Mouse (Mus musculus) ES-Bruce4 (cell line): ENCODE data around the gene Kremen2. TPM values are rescaled to one million over a fixed set of nuclear protein-coding genes. Genes with fewer than 3 reads are reported as not detected.

Source experiments
- H3K27ac ChIP-seq: 2 replicates; pipeline ENCODE4 v1.5.1; 2012; ENCODE audit warnings: low read length, inconsistent platforms; ENCODE audit not compliant: insufficient read depth
- H3K27me3 ChIP-seq: 2 replicates; pipeline ENCODE4 v1.6.1; 2012; ENCODE audit warnings: mild to moderate bottlenecking, low read length, inconsistent platforms; ENCODE audit not compliant: control insufficient read depth, poor library complexity, insufficient read depth, severe bottlenecking
- H3K36me3 ChIP-seq: 2 replicates; pipeline ENCODE4 v1.6.1; 2012; ENCODE audit warnings: inconsistent platforms, mild to moderate bottlenecking, low read length, moderate library complexity; ENCODE audit not compliant: control insufficient read depth, poor library complexity, insufficient read depth, severe bottlenecking
- H3K4me1 ChIP-seq: one replicate; pipeline ENCODE4 v1.8.1; 2011; ENCODE audit warnings: low read length; ENCODE audit not compliant: control insufficient read depth, insufficient read depth
- H3K4me3 ChIP-seq: 2 replicates; pipeline ENCODE4 v1.5.1; 2011; ENCODE audit warnings: low read depth, mild to moderate bottlenecking, low read length
- H3K9ac ChIP-seq: 2 replicates; pipeline ENCODE4 v1.6.1; 2012; ENCODE audit warnings: low read depth, mild to moderate bottlenecking, inconsistent platforms; ENCODE audit not compliant: poor library complexity, severe bottlenecking
- H3K9me3 ChIP-seq: replicated peaks from 2 replicates; pipeline ENCODE4 v1.6.1; 2012; ENCODE audit warnings: mild to moderate bottlenecking, low read length, inconsistent platforms; ENCODE audit not compliant: control insufficient read depth, poor library complexity, insufficient read depth, severe bottlenecking
- CTCF ChIP-seq: IDR thresholded peaks from one replicate; pipeline ENCODE4 v1.8.1; 2011; ENCODE audit warnings: low read depth, low read length
- EP300 ChIP-seq: IDR thresholded peaks from 2 replicates; pipeline ENCODE4 v1.6.1; 2011; ENCODE audit warnings: low read depth, low read length; ENCODE audit not compliant: insufficient read depth
- POLR2A ChIP-seq: IDR thresholded peaks from one replicate; pipeline ENCODE4 v1.8.1; 2011; ENCODE audit warnings: low read length; ENCODE audit not compliant: insufficient read depth
- polyA plus RNA-seq: library from polyadenylated mRNA; stranded (reverse); fragments of >200 nt; gene quantifications from 2 replicates; pipeline ENCODE4 v1.2.4, GENCODE M21; 2011; ENCODE audit warnings: low read depth; ENCODE audit not compliant: missing spikeins, insufficient read depth, insufficient read length

The Kremen2 gene
- polyA plus RNA-seq, 1 experiment = 0.57 TPM

DNA sequence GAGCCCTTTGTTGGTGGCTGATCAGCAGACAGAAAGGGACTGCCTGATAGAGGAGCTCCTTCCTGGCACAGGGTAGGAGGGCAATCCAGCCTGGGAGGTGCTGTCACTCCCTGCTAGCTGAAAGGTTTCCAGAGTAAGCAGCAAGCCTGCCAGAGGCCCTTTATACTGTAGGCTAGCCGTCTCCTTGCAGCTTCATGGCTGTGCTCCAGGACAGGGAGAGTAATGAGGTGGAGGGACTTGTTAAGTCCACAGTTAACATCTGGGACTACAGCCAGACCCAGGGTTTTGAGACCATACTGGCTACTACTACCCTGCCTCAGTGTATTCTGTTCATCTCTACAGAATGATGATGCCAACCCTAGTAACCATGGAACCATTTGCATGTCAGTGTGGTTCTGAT is 11.3 kb downstream of the Kremen2 start:
- Histone ChIP-seq H3K9me3 (no peaks in the 10 kb centered on the region), H3K36me3 (no peaks in the 10 kb centered on the region), H3K4me1 (no peaks in the 10 kb centered on the region), H3K27ac (no peak overlapping the region), H3K27me3 (no peaks in the 10 kb centered on the region), H3K4me3 (no peak overlapping the region), H3K9ac (no peak overlapping the region)
- no peak for TF ChIP-seq CTCF
- no peak for TF ChIP-seq POLR2A
- no peak for TF ChIP-seq EP300

- H3K36me3 ChIP-seq = no peaks in the 10 kb centered on the region
These were observed 15.2 kb downstream of the Kremen2 start for GRCm38 (mm10) chr17:23730441-23730840.

GRCm38 (mm10) chr17:23726758-23727142 is 18.9 kb downstream of the Kremen2 start:
- Histone ChIP-seq H3K36me3 (no peaks in the 10 kb centered on the region), H3K27me3 (no peaks in the 10 kb centered on the region), H3K9me3 (no peaks in the 10 kb centered on the region), H3K4me3 (peak overlapping the region; percentile 79), H3K9ac (peak overlapping the region; percentile 91), H3K27ac (peak overlapping the region; percentile 2; the same call in 1 of the 2 replicates), H3K4me1 (peaks cover 2% of the 10 kb centered on the region)
- no peak for TF ChIP-seq POLR2A

More at GRCm38 (mm10) chr17:23730441-23730840, 15.2 kb downstream of the Kremen2 start:
- Histone ChIP-seq H3K4me3 (no peak overlapping the region), H3K9ac (no peak overlapping the region), H3K27ac (no peak overlapping the region), H3K9me3 (no peaks in the 10 kb centered on the region), H3K4me1 (peaks cover under 1% of the 10 kb centered on the region), H3K27me3 (no peaks in the 10 kb centered on the region)
- no peak for TF ChIP-seq CTCF

DNA sequence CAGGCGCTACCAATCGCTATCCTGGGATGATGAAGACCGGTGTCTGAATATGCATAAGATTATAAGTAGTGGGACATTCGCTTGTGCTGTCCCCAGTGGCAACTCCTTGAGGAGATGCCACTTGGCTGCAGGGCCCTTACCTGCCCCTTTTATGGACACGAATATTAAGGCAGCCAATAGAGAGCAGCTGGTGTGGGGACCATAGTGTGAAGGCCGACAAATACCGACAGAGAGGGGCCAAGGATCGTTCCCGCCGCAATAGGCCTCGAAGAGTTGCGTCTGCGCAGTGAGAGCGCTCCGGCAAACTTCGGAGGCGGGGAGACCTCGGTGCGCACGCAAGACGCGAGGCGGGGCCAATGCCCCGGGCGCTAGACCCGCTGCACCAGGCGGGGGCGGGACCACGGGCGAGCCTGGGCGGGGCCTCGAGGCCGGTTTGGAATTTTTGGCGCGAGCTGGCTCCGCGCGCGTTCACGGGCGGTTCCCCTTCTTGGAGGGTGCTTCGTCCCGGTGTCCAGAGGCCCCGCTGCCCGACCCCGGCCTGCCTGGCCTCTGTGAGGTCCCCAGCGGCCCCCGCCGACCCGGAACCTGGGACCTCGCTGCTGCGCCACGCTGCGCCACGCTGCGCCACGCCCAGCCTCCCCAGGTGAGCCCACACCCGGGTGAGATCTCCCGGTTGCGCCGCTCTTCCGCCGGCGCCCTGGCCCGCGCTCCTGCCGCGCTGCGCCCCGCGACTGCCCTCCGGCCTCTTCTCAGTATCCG is 19.5 kb downstream of the Kremen2 start, which contains the start of gene Pkmyt1:
Pkmyt1 (plus strand) TSS at position 338 of the 759 bp plus-strand sequence.
- Histone ChIP-seq H3K36me3 (no peaks in the 10 kb centered on the region), H3K4me1 (peaks cover 2% of the 10 kb centered on the region), H3K4me3 (peak within 1 kb of the TSS; percentile 83), H3K9ac (peak within 1 kb of the TSS; percentile 91), H3K27ac (peak within 1 kb of the TSS; percentile 65), H3K9me3 (no peaks in the 10 kb centered on the region), H3K27me3 (no peaks in the 10 kb centered on the region)
- TF ChIP-seq POLR2A = peak; percentile 84
- no peak for TF ChIP-seq CTCF

DNA sequence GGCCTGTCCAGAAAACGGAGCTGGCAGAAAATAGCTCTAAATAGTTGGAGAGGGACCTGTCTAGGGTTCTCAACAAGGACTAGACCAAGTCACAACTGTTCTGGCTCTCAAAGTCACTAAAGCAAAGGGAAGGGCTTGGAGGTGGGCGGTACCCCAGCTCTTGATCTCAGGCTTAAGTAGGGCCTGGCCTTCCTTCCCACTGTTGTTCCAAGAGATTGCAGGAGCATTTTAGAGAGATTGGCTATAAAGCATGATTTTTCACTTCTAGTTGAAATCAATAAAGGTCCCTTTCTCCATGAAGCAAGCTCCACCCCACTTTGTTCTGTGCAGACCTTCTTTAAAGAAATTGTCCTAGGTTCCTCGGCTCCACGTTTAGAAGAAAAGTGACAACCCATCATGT is 20.2 kb downstream of the Kremen2 start:
- Histone ChIP-seq H3K36me3 (no peaks in the 10 kb centered on the region), H3K27ac (peak overlapping the region; percentile 65; the same call in 1 of the 2 replicates), H3K4me3 (peak overlapping the region; percentile 83), H3K27me3 (no peaks in the 10 kb centered on the region), H3K4me1 (peaks cover 2% of the 10 kb centered on the region), H3K9me3 (no peaks in the 10 kb centered on the region), H3K9ac (peak overlapping the region; percentile 91)
- TF ChIP-seq EP300 (no peak), CTCF (no peak), POLR2A (no peak)

- H3K4me1 ChIP-seq = peaks cover 3% of the 10 kb centered on the region
- TF ChIP-seq CTCF = no peak
- no peak for TF ChIP-seq POLR2A
- no peak for TF ChIP-seq EP300
- no peaks in the 10 kb centered on the region for H3K9me3 ChIP-seq
- no peak within 1 kb of the TSS for H3K27ac ChIP-seq
- H3K4me3 ChIP-seq = no peak within 1 kb of the TSS
- no peaks in the 10 kb centered on the region for H3K27me3 ChIP-seq
- no peaks in the 10 kb centered on the region for H3K36me3 ChIP-seq
- H3K9ac ChIP-seq = no peak within 1 kb of the TSS
These were observed 23.1 kb downstream of the Kremen2 start, which contains the start of gene 1520401A03Rik for GRCm38 (mm10) chr17:23722376-23723125. 1520401A03Rik (minus strand) TSS chr17:23722783.
